Mouse (Mus musculus) embryonic facial prominence, embryonic 15.5 days (tissue): ENCODE measurements at regions not wholly inside any gene's neighbourhood (a gene's known extent, or its start where the extent isn't known, plus 50 kb on each side); places are given as distances from the start of the nearest gene placed in this dataset.

Experiments
- ATAC-seq: fragments of 200-750 bp; cut with Nextera tagmentation; 2 replicates; pipeline ENCODE4 v1.8.0; 2017; ENCODE audit warnings: low read depth, moderate TSS enrichment; ENCODE audit not compliant: insufficient number of reproducible peaks, low FRiP score, low TSS enrichment
- H3K27ac ChIP-seq: fragments of 300-500 bp; sonication (generic); replicated peaks from 2 replicates; pipeline ENCODE4 v1.5.1; 2015; ENCODE audit warnings: mild to moderate bottlenecking, inconsistent platforms
- H3K27me3 ChIP-seq: fragments of 300-500 bp; sonication (generic); 2 replicates; pipeline ENCODE4 v1.6.1; 2015; ENCODE audit warnings: inconsistent platforms
- H3K36me3 ChIP-seq: fragments of 300-500 bp; sonication (generic); 2 replicates; pipeline ENCODE4 v1.6.1; 2015; ENCODE audit warnings: mild to moderate bottlenecking, inconsistent platforms
- H3K4me1 ChIP-seq: fragments of 300-500 bp; sonication (generic); 2 replicates; pipeline ENCODE4 v1.6.1; 2015; ENCODE audit warnings: inconsistent platforms
- H3K4me2 ChIP-seq: fragments of 300-500 bp; sonication (generic); replicated peaks from 2 replicates; pipeline ENCODE4 v1.6.1; 2015; ENCODE audit warnings: mild to moderate bottlenecking, inconsistent platforms
- H3K4me3 ChIP-seq: fragments of 300-500 bp; sonication (generic); replicated peaks from 2 replicates; pipeline ENCODE4 v1.5.1; 2015; ENCODE audit warnings: mild to moderate bottlenecking, inconsistent platforms
- H3K9ac ChIP-seq: fragments of 300-500 bp; sonication (generic); 2 replicates; pipeline ENCODE4 v1.6.1; 2015; ENCODE audit warnings: inconsistent platforms
- H3K9me3 ChIP-seq: fragments of 300-500 bp; sonication (generic); replicated peaks from 2 replicates; pipeline ENCODE4 v1.6.1; 2016; ENCODE audit warnings: inconsistent platforms
- WGBS: fragments of 180-500 bp; shearing (Covaris S2); methylation state at CpG from one replicate; pipeline ENCODE4 v1.1.7; 2015; 5-methylcytosine and 5-hydroxymethylcytosine counted together

GRCm38 (mm10) chr8:127985616-127986015, 372.8 kb upstream of the Nrp1 start:
- ATAC-seq, result no peak
- Histone ChIP-seq H3K27ac (no peak overlapping the region), H3K36me3 (no peaks in the 10 kb centered on the region), H3K4me1 (no peaks in the 10 kb centered on the region), H3K9me3 (no peaks in the 10 kb centered on the region), H3K9ac (no peak overlapping the region), H3K27me3 (no peaks in the 10 kb centered on the region), H3K4me3 (no peak overlapping the region), H3K4me2 (no peak overlapping the region)
- 65% methylated on average over 6 of the region's 6 CpGs for WGBS

GRCm38 (mm10) chr8:127988887-127989286, 369.5 kb upstream of the Nrp1 start:
- no peaks in the 10 kb centered on the region for H3K36me3 ChIP-seq
- H3K27me3 ChIP-seq, result no peaks in the 10 kb centered on the region
- H3K4me3 ChIP-seq, result no peak overlapping the region
- H3K4me1 ChIP-seq, result no peaks in the 10 kb centered on the region
- no peaks in the 10 kb centered on the region for H3K9me3 ChIP-seq
- WGBS, result 71% methylated on average over 1 of the region's 1 CpGs
- H3K9ac ChIP-seq, result no peak overlapping the region
- H3K4me2 ChIP-seq, result no peak overlapping the region
- no peak overlapping the region for H3K27ac ChIP-seq
- ATAC-seq, result no peak

- Histone ChIP-seq H3K27ac (no peak overlapping the region), H3K9me3 (no peaks in the 10 kb centered on the region), H3K4me1 (no peaks in the 10 kb centered on the region), H3K27me3 (no peaks in the 10 kb centered on the region), H3K4me3 (no peak overlapping the region), H3K36me3 (no peaks in the 10 kb centered on the region), H3K9ac (no peak overlapping the region), H3K4me2 (no peak overlapping the region)
- WGBS, result 87% methylated on average over 1 of the region's 1 CpGs
- no peak for ATAC-seq
Observed at GRCm38 (mm10) chr8:127994898-127995297, 363.5 kb upstream of the Nrp1 start.

- no peak for ATAC-seq
- Histone ChIP-seq H3K27ac (no peak overlapping the region), H3K4me2 (no peak overlapping the region), H3K4me1 (no peaks in the 10 kb centered on the region), H3K9ac (no peak overlapping the region), H3K27me3 (no peaks in the 10 kb centered on the region), H3K4me3 (no peak overlapping the region), H3K9me3 (no peaks in the 10 kb centered on the region), H3K36me3 (no peaks in the 10 kb centered on the region)
- 91% methylated on average over 1 of the region's 1 CpGs for WGBS
Observed at GRCm38 (mm10) chr8:127995490-127995889, 362.9 kb upstream of the Nrp1 start.

- H3K9me3 ChIP-seq, result no peaks in the 10 kb centered on the region
- no peak overlapping the region for H3K27ac ChIP-seq
- H3K4me3 ChIP-seq, result no peak overlapping the region
- no peak overlapping the region for H3K4me2 ChIP-seq
- no peaks in the 10 kb centered on the region for H3K27me3 ChIP-seq
- ATAC-seq, result no peak
- H3K4me1 ChIP-seq, result 0 out of 2 replicates have a peak, but pooled peaks cover 12% of the 10 kb centered on the region
- H3K9ac ChIP-seq, result no peak overlapping the region
- WGBS, result 64% methylated on average over 2 of the region's 2 CpGs
- H3K36me3 ChIP-seq, result no peaks in the 10 kb centered on the region
Observed at GRCm38 (mm10) chr8:128002386-128002785, 356.0 kb upstream of the Nrp1 start.

- H3K27me3 ChIP-seq, result no peaks in the 10 kb centered on the region
- H3K9me3 ChIP-seq, result no peaks in the 10 kb centered on the region
- no peak overlapping the region for H3K9ac ChIP-seq
- no peaks in the 10 kb centered on the region for H3K36me3 ChIP-seq
- no peak overlapping the region for H3K27ac ChIP-seq
- 0 out of 2 replicates have a peak, but pooled peaks cover 16% of the 10 kb centered on the region for H3K4me1 ChIP-seq
- 80% methylated on average over 1 of the region's 1 CpGs for WGBS
- ATAC-seq, result no peak
- H3K4me2 ChIP-seq, result no peak overlapping the region
- H3K4me3 ChIP-seq, result no peak overlapping the region
Observed at GRCm38 (mm10) chr8:128002806-128003205, 355.6 kb upstream of the Nrp1 start.

GRCm38 (mm10) chr8:128003385-128003784, 355.0 kb upstream of the Nrp1 start:
- no peak overlapping the region for H3K4me2 ChIP-seq
- H3K27ac ChIP-seq, result no peak overlapping the region; the same call in 1 of the 2 replicates
- ATAC-seq, result no peak
- no peak overlapping the region for H3K4me3 ChIP-seq
- 26% methylated on average over 1 of the region's 1 CpGs for WGBS
- H3K9ac ChIP-seq, result no peak overlapping the region
- H3K27me3 ChIP-seq, result no peaks in the 10 kb centered on the region
- H3K9me3 ChIP-seq, result no peaks in the 10 kb centered on the region
- no peaks in the 10 kb centered on the region for H3K36me3 ChIP-seq
- H3K4me1 ChIP-seq, result 0 out of 2 replicates have a peak, but pooled peaks cover 16% of the 10 kb centered on the region

GRCm38 (mm10) chr8:128003881-128004286, 354.5 kb upstream of the Nrp1 start:
- no peaks in the 10 kb centered on the region for H3K36me3 ChIP-seq
- no peaks in the 10 kb centered on the region for H3K9me3 ChIP-seq
- H3K4me2 ChIP-seq, result no peak overlapping the region
- H3K27ac ChIP-seq, result no peak overlapping the region; the same call in 1 of the 2 replicates
- peak; percentile 75 for ATAC-seq
- no peak overlapping the region for H3K4me3 ChIP-seq
- H3K27me3 ChIP-seq, result no peaks in the 10 kb centered on the region
- 0 out of 2 replicates have a peak, but pooled peaks cover 16% of the 10 kb centered on the region for H3K4me1 ChIP-seq
- WGBS, result 32% methylated on average over 3 of the region's 3 CpGs
- no peak overlapping the region for H3K9ac ChIP-seq

- H3K27me3 ChIP-seq, result no peaks in the 10 kb centered on the region
- no peak for ATAC-seq
- WGBS, result 71% methylated on average over 6 of the region's 6 CpGs
- H3K4me2 ChIP-seq, result no peak overlapping the region
- H3K4me1 ChIP-seq, result 0 out of 2 replicates have a peak, but pooled peaks cover 4% of the 10 kb centered on the region
- H3K27ac ChIP-seq, result no peak overlapping the region; the same call in 1 of the 2 replicates
- H3K36me3 ChIP-seq, result no peaks in the 10 kb centered on the region
- no peak overlapping the region for H3K4me3 ChIP-seq
- H3K9me3 ChIP-seq, result no peaks in the 10 kb centered on the region
- no peak overlapping the region for H3K9ac ChIP-seq
Observed at GRCm38 (mm10) chr8:128009393-128010010, 348.9 kb upstream of the Nrp1 start.

GRCm38 (mm10) chr8:128017171-128017570, 341.2 kb upstream of the Nrp1 start:
- Histone ChIP-seq H3K27ac (no peak overlapping the region), H3K4me3 (no peak overlapping the region), H3K4me2 (no peak overlapping the region), H3K9ac (no peak overlapping the region), H3K4me1 (no peaks in the 10 kb centered on the region), H3K27me3 (no peaks in the 10 kb centered on the region), H3K9me3 (no peaks in the 10 kb centered on the region), H3K36me3 (no peaks in the 10 kb centered on the region)
- 71% methylated on average over 8 of the region's 8 CpGs for WGBS
- ATAC-seq, result no peak

- peaks cover 19% of the 10 kb centered on the region for H3K4me1 ChIP-seq
- ATAC-seq, result no peak
- no peak overlapping the region for H3K4me3 ChIP-seq
- no peaks in the 10 kb centered on the region for H3K9me3 ChIP-seq
- 64% methylated on average over 2 of the region's 2 CpGs for WGBS
- no peaks in the 10 kb centered on the region for H3K36me3 ChIP-seq
- no peaks in the 10 kb centered on the region for H3K27me3 ChIP-seq
- no peak overlapping the region for H3K9ac ChIP-seq
- peak overlapping the region; percentile 35 for H3K27ac ChIP-seq
- H3K4me2 ChIP-seq, result no peak overlapping the region
Observed at GRCm38 (mm10) chr8:128023661-128024060, 334.7 kb upstream of the Nrp1 start.

GRCm38 (mm10) chr8:128024774-128025222, 333.6 kb upstream of the Nrp1 start:
- Histone ChIP-seq H3K9ac (no peak overlapping the region), H3K36me3 (no peaks in the 10 kb centered on the region), H3K4me3 (no peak overlapping the region), H3K27ac (peak overlapping the region; percentile 83; the same call in 1 of the 2 replicates), H3K4me1 (peaks cover 19% of the 10 kb centered on the region), H3K9me3 (no peaks in the 10 kb centered on the region), H3K4me2 (no peak overlapping the region), H3K27me3 (no peaks in the 10 kb centered on the region)
- ATAC-seq, result peak; percentile 22
- WGBS, result 8% methylated on average over 2 of the region's 2 CpGs
